Mouse (Mus musculus) MEL (cell line): ENCODE measurements around the gene Pde6c. TPM values are rescaled to one million over a fixed set of nuclear protein-coding genes. Genes with fewer than 3 reads are reported as not detected.

ENCODE experiments used
- polyA plus RNA-seq, 2 experiments: library from polyadenylated mRNA; stranded (reverse) in 1 of 2; unstranded in 1 of 2; fragments of >175 nt in 1 of 2; fragments of >200 nt in 1 of 2; gene quantifications; 2 replicates each; pipeline versions ENCODE4 v1.2.1 to v1.2.4; 2012; ENCODE audit warnings: low replicate concordance in 2 of 2, low read depth in 1 of 2; ENCODE audit not compliant: insufficient read length in 2 of 2, insufficient read depth in 1 of 2, missing spikeins in 1 of 2
- total RNA-seq: library from RNA; depleted of rRNA; stranded (reverse); fragments of 300-350 nt; gene quantifications from 2 replicates; pipeline ENCODE4 v1.2.3, GENCODE M21; 2012; rRNA removed

Pde6c gene
- total and polyA plus RNA-seq, 3 experiments = not detected

Other genes starting within 250 kb of the Pde6c start
- gene Myof, start 89.2 kb upstream of the Pde6c start, total RNA-seq = 0.04 TPM in 1 of 2 replicates, not detected in the other
- gene Myof, start 89.2 kb upstream of the Pde6c start, polyA plus RNA-seq = not detected
- gene Cep55, start 77.8 kb upstream of the Pde6c start, total RNA-seq = 11.1 and 14.4 TPM in 2 replicates
- 10 to 100 TPM in 1 of 2 experiments, not detected in 1; 17.1 TPM for gene Cep55, start 77.8 kb upstream of the Pde6c start, polyA plus RNA-seq
- gene Ffar4, start 35.7 kb upstream of the Pde6c start, total RNA-seq = not detected in 2 replicates
- not detected for gene Ffar4, start 35.7 kb upstream of the Pde6c start, polyA plus RNA-seq
- gene Rbp4, start 7.5 kb upstream of the Pde6c start, total RNA-seq = not detected in 2 replicates
- gene Rbp4, start 7.5 kb upstream of the Pde6c start, polyA plus RNA-seq = not detected
- 9.1 and 10.7 TPM in 2 replicates for gene Fra10ac1, start 91.4 kb downstream of the Pde6c start, total RNA-seq
- 10 to 100 TPM in 1 of 2 experiments, not detected in 1; 17.0 TPM for gene Fra10ac1, start 91.4 kb downstream of the Pde6c start, polyA plus RNA-seq
- not detected in 2 replicates for gene Lgi1, start 131.8 kb downstream of the Pde6c start, total RNA-seq
- gene Lgi1, start 131.8 kb downstream of the Pde6c start, polyA plus RNA-seq = under 1 TPM in 1 of 2 experiments, not detected in 1; 0.01 TPM